Mouse (Mus musculus): ENCODE results near the gene Gnao1.

Gene Gnao1

GRCm38 (mm10) chr8:93809686-93810027 is at the start of gene Gnao1:
Gnao1 (plus strand) TSS chr8:93809966.
- DNase-seq (ENCODE audit: extremely low read depth, low read depth, low spot score), result no peak

GRCm38 (mm10) chr8:93777605-93778004 is 32.2 kb upstream of the Gnao1 start:
- no peak for DNase-seq (ENCODE audit: extremely low read depth, low read depth, low spot score)

GRCm38 (mm10) chr8:93809226-93809625 is 540 bp upstream of the Gnao1 start:
- no peak for DNase-seq (ENCODE audit: extremely low read depth, low read depth, low spot score)

- DNase-seq (ENCODE audit: extremely low read depth, low read depth, low spot score), result no peak
Measured at GRCm38 (mm10) chr8:93810028-93810858, 477 bp downstream of the Gnao1 start.

GRCm38 (mm10) chr8:93810859-93811602 is 1.3 kb downstream of the Gnao1 start:
- DNase-seq (ENCODE audit: extremely low read depth, low read depth, low spot score), result no peak

GRCm38 (mm10) chr8:93811719-93812475 is 2.1 kb downstream of the Gnao1 start:
- no peak for DNase-seq (ENCODE audit: extremely low read depth, low read depth, low spot score)

GRCm38 (mm10) chr8:93812566-93813404 is 3.0 kb downstream of the Gnao1 start:
- no peak for DNase-seq (ENCODE audit: extremely low read depth, low read depth, low spot score)

- DNase-seq (ENCODE audit: extremely low read depth, low read depth, low spot score), result no peak
Measured at GRCm38 (mm10) chr8:93813405-93813761, 3.6 kb downstream of the Gnao1 start.

- DNase-seq (ENCODE audit: extremely low read depth, low read depth, low spot score), result no peak
Measured at GRCm38 (mm10) chr8:93814266-93814665, 4.5 kb downstream of the Gnao1 start.

- DNase-seq (ENCODE audit: extremely low read depth, low read depth, low spot score), result no peak
Measured at GRCm38 (mm10) chr8:93816226-93816625, 6.5 kb downstream of the Gnao1 start.

- no peak for DNase-seq (ENCODE audit: extremely low read depth, low read depth, low spot score)
Measured at GRCm38 (mm10) chr8:93817366-93817765, 7.6 kb downstream of the Gnao1 start.

GRCm38 (mm10) chr8:93819929-93820328 is 10.2 kb downstream of the Gnao1 start:
- DNase-seq (ENCODE audit: extremely low read depth, low read depth, low spot score), result no peak

- DNase-seq (ENCODE audit: extremely low read depth, low read depth, low spot score), result no peak
Measured at GRCm38 (mm10) chr8:93821327-93821726, 11.6 kb downstream of the Gnao1 start.

GRCm38 (mm10) chr8:93825317-93825716 is 15.6 kb downstream of the Gnao1 start:
- no peak for DNase-seq (ENCODE audit: extremely low read depth, low read depth, low spot score)

- no peak for DNase-seq (ENCODE audit: extremely low read depth, low read depth, low spot score)
Measured at GRCm38 (mm10) chr8:93830626-93831025, 20.9 kb downstream of the Gnao1 start.

GRCm38 (mm10) chr8:93835771-93836170 is 26.0 kb downstream of the Gnao1 start:
- no peak for DNase-seq (ENCODE audit: extremely low read depth, low read depth, low spot score)

- DNase-seq (ENCODE audit: extremely low read depth, low read depth, low spot score), result no peak
Measured at GRCm38 (mm10) chr8:93839113-93839512, 29.3 kb downstream of the Gnao1 start.

- DNase-seq (ENCODE audit: extremely low read depth, low read depth, low spot score), result no peak
Measured at GRCm38 (mm10) chr8:93840486-93840885, 30.7 kb downstream of the Gnao1 start.

- DNase-seq (ENCODE audit: extremely low read depth, low read depth, low spot score), result no peak
Measured at GRCm38 (mm10) chr8:93840956-93841752, 31.4 kb downstream of the Gnao1 start.

- DNase-seq (ENCODE audit: extremely low read depth, low read depth, low spot score), result no peak
Measured at GRCm38 (mm10) chr8:93842574-93842973, 32.8 kb downstream of the Gnao1 start.
